Mouse (Mus musculus) limb, embryonic 12.5 days (tissue): ENCODE measurements around the gene Gata3. TPM values are rescaled to one million over a fixed set of nuclear protein-coding genes. Genes with fewer than 3 reads are reported as not detected.
A peak's percentile ranks its signal among the peaks of the same experiment; 100 is the strongest.

Experiments
- ATAC-seq: fragments of 200-750 bp; cut with Nextera tagmentation; 2 replicates; pipeline ENCODE4 v1.8.0; 2017; ENCODE audit warnings: low read depth, moderate TSS enrichment; ENCODE audit not compliant: insufficient number of reproducible peaks, insufficient read depth, low FRiP score, low TSS enrichment
- H3K27ac ChIP-seq: fragments of 300-500 bp; sonication (generic); 2 replicates; pipeline ENCODE4 v1.5.1; 2016; ENCODE audit warnings: mild to moderate bottlenecking, moderate library complexity
- H3K27me3 ChIP-seq: fragments of 300-500 bp; sonication (generic); 2 replicates; pipeline ENCODE4 v1.6.1; 2016; ENCODE audit warnings: mild to moderate bottlenecking, moderate library complexity
- H3K36me3 ChIP-seq: fragments of 300-500 bp; sonication (generic); 2 replicates; pipeline ENCODE4 v1.6.1; 2016; ENCODE audit warnings: mild to moderate bottlenecking, moderate library complexity
- H3K4me1 ChIP-seq: fragments of 300-500 bp; sonication (generic); replicated peaks from 2 replicates; pipeline ENCODE4 v1.6.1; 2016
- H3K4me2 ChIP-seq: fragments of 300-500 bp; sonication (generic); 2 replicates; pipeline ENCODE4 v1.6.1; 2016; ENCODE audit warnings: mild to moderate bottlenecking, moderate library complexity
- H3K4me3 ChIP-seq: fragments of 300-500 bp; sonication (generic); replicated peaks from 2 replicates; pipeline ENCODE4 v1.5.1; 2016; ENCODE audit warnings: mild to moderate bottlenecking
- H3K9ac ChIP-seq: fragments of 300-500 bp; sonication (generic); replicated peaks from 2 replicates; pipeline ENCODE4 v1.6.1; 2016; ENCODE audit warnings: mild to moderate bottlenecking, moderate library complexity
- H3K9me3 ChIP-seq: fragments of 300-500 bp; sonication (generic); 2 replicates; pipeline ENCODE4 v1.6.1; 2016; ENCODE audit warnings: mild to moderate bottlenecking, moderate library complexity
- WGBS: fragments of 180-500 bp; shearing (Covaris S2); methylation state at CpG from one replicate; pipeline ENCODE4 v1.1.7; 2016; 5-methylcytosine and 5-hydroxymethylcytosine counted together
- polyA plus RNA-seq: library from polyadenylated mRNA; unstranded; fragments of >200 nt; fragmentation: Nextera tagmentation; extraction: Ambion mirVana; gene quantifications from 2 replicates; pipeline ENCODE4 v1.2.1, GENCODE M21; 2016

The Gata3 gene
- polyA plus RNA-seq, 1 experiment from 2014 or later = 4.2 TPM

- Histone ChIP-seq H3K27me3 (peaks cover 99% of the 10 kb centered on the region), H3K4me1 (peaks cover 58% of the 10 kb centered on the region), H3K36me3 (no peaks in the 10 kb centered on the region), H3K9me3 (no peaks in the 10 kb centered on the region), H3K9ac (0 out of 2 replicates have a peak overlapping the region, but pooled peaks have one; percentile 31), H3K27ac (no peak overlapping the region), H3K4me3 (peak overlapping the region; percentile 46), H3K4me2 (peak overlapping the region; percentile 87)
- WGBS = under 1% methylated on average over 33 of the region's 33 CpGs
- no peak for ATAC-seq
These were observed 11.2 kb downstream of the Gata3 start for GRCm38 (mm10) chr2:9878564-9879081.

- no peak overlapping the region for H3K27ac ChIP-seq
These were observed 11.8 kb downstream of the Gata3 start for GRCm38 (mm10) chr2:9877966-9878563.

GRCm38 (mm10) chr2:9877326-9877690 is 12.5 kb downstream of the Gata3 start:
- H3K27me3 ChIP-seq = peaks cover 99% of the 10 kb centered on the region
- 0% methylated on average over 35 of the region's 35 CpGs for WGBS
- ATAC-seq = no peak
- H3K4me2 ChIP-seq = peak overlapping the region; percentile 87
- no peaks in the 10 kb centered on the region for H3K36me3 ChIP-seq
- no peaks in the 10 kb centered on the region for H3K9me3 ChIP-seq
- peaks cover 52% of the 10 kb centered on the region for H3K4me1 ChIP-seq
- H3K4me3 ChIP-seq = peak overlapping the region; percentile 46
- no peak overlapping the region for H3K9ac ChIP-seq
- H3K27ac ChIP-seq = no peak overlapping the region

More at GRCm38 (mm10) chr2:9877966-9878563, 11.8 kb downstream of the Gata3 start:
- under 1% methylated on average over 19 of the region's 19 CpGs for WGBS
- Histone ChIP-seq H3K36me3 (no peaks in the 10 kb centered on the region), H3K4me3 (peak overlapping the region; percentile 46), H3K4me1 (peaks cover 53% of the 10 kb centered on the region), H3K4me2 (peak overlapping the region; percentile 87), H3K9me3 (no peaks in the 10 kb centered on the region), H3K9ac (no peak overlapping the region), H3K27me3 (peaks cover 99% of the 10 kb centered on the region)
- no peak for ATAC-seq

- Histone ChIP-seq H3K27ac (no peak overlapping the region), H3K4me1 (peaks cover 49% of the 10 kb centered on the region), H3K9ac (no peak overlapping the region)
These were observed 13.1 kb downstream of the Gata3 start for GRCm38 (mm10) chr2:9876621-9877325.

GRCm38 (mm10) chr2:9875676-9876357 is 14.0 kb downstream of the Gata3 start:
- Histone ChIP-seq H3K36me3 (no peaks in the 10 kb centered on the region), H3K4me1 (peaks cover 42% of the 10 kb centered on the region), H3K4me2 (no peak overlapping the region), H3K27ac (no peak overlapping the region), H3K4me3 (no peak overlapping the region; the same call in 1 of the 2 replicates), H3K27me3 (peaks cover 99% of the 10 kb centered on the region), H3K9ac (no peak overlapping the region), H3K9me3 (no peaks in the 10 kb centered on the region)
- 14% methylated on average over 12 of the region's 12 CpGs for WGBS
- ATAC-seq = no peak

More at GRCm38 (mm10) chr2:9876621-9877325, 13.1 kb downstream of the Gata3 start:
- Histone ChIP-seq H3K36me3 (no peaks in the 10 kb centered on the region), H3K4me2 (peak overlapping the region; percentile 87), H3K27me3 (peaks cover 99% of the 10 kb centered on the region), H3K4me3 (peak overlapping the region; percentile 46), H3K9me3 (no peaks in the 10 kb centered on the region)
- no peak for ATAC-seq
- WGBS = under 1% methylated on average over 31 of the region's 31 CpGs

GRCm38 (mm10) chr2:9875220-9875619 is 14.6 kb downstream of the Gata3 start:
- Histone ChIP-seq H3K9me3 (no peaks in the 10 kb centered on the region), H3K27ac (no peak overlapping the region), H3K9ac (no peak overlapping the region), H3K36me3 (no peaks in the 10 kb centered on the region), H3K4me3 (no peak overlapping the region), H3K4me1 (peaks cover 40% of the 10 kb centered on the region), H3K27me3 (peaks cover 98% of the 10 kb centered on the region), H3K4me2 (peak overlapping the region; percentile 28)
- WGBS = 2% methylated on average over 4 of the region's 4 CpGs
- no peak for ATAC-seq

GRCm38 (mm10) chr2:9874467-9875219 is 15.2 kb downstream of the Gata3 start:
- H3K27me3 ChIP-seq = peaks cover 98% of the 10 kb centered on the region
- H3K4me2 ChIP-seq = peak overlapping the region; percentile 28
- no peak overlapping the region for H3K27ac ChIP-seq
- H3K4me3 ChIP-seq = peak overlapping the region; percentile 9; the same call in 1 of the 2 replicates
- ATAC-seq = no peak
- H3K9me3 ChIP-seq = no peaks in the 10 kb centered on the region
- peaks cover 39% of the 10 kb centered on the region for H3K4me1 ChIP-seq
- WGBS = 7% methylated on average over 39 of the region's 39 CpGs
- no peak overlapping the region for H3K9ac ChIP-seq
- H3K36me3 ChIP-seq = no peaks in the 10 kb centered on the region

- peaks cover 95% of the 10 kb centered on the region for H3K27me3 ChIP-seq
- H3K27ac ChIP-seq = no peak overlapping the region
- no peak overlapping the region for H3K4me3 ChIP-seq
- H3K4me1 ChIP-seq = peaks cover 35% of the 10 kb centered on the region
- no peak overlapping the region for H3K9ac ChIP-seq
- H3K9me3 ChIP-seq = no peaks in the 10 kb centered on the region
- no peaks in the 10 kb centered on the region for H3K36me3 ChIP-seq
- H3K4me2 ChIP-seq = no peak overlapping the region
- WGBS = 23% methylated on average over 2 of the region's 2 CpGs
- ATAC-seq = no peak
These were observed 16.1 kb downstream of the Gata3 start for GRCm38 (mm10) chr2:9873757-9874156.

- Histone ChIP-seq H3K4me2 (peak overlapping the region; percentile 28), H3K9ac (no peak overlapping the region), H3K27me3 (peaks cover 92% of the 10 kb centered on the region), H3K4me3 (no peak overlapping the region), H3K27ac (no peak overlapping the region), H3K36me3 (no peaks in the 10 kb centered on the region), H3K9me3 (no peaks in the 10 kb centered on the region), H3K4me1 (peaks cover 27% of the 10 kb centered on the region)
- 6% methylated on average over 12 of the region's 12 CpGs for WGBS
- ATAC-seq = no peak
These were observed 17.2 kb downstream of the Gata3 start for GRCm38 (mm10) chr2:9872682-9873081.

GRCm38 (mm10) chr2:9871798-9872197 is 18.0 kb downstream of the Gata3 start:
- ATAC-seq = no peak

More at GRCm38 (mm10) chr2:9871798-9872197, 18.0 kb downstream of the Gata3 start:
- H3K27ac ChIP-seq = no peak overlapping the region
- no peak overlapping the region for H3K9ac ChIP-seq
- no peak overlapping the region for H3K4me2 ChIP-seq
- no peaks in the 10 kb centered on the region for H3K36me3 ChIP-seq
- no peak overlapping the region for H3K4me3 ChIP-seq
- 25% methylated on average over 6 of the region's 6 CpGs for WGBS
- peaks cover 19% of the 10 kb centered on the region for H3K4me1 ChIP-seq
- peaks cover 87% of the 10 kb centered on the region for H3K27me3 ChIP-seq
- H3K9me3 ChIP-seq = no peaks in the 10 kb centered on the region
